Mouse (Mus musculus) embryonic facial prominence, embryonic 10.5 days (tissue): ENCODE data around the gene Ino80e. TPM values are rescaled to one million over a fixed set of nuclear protein-coding genes. Genes with fewer than 3 reads are reported as not detected.

Source experiments
- DNase-seq: peaks from one replicate; pipeline ENCODE4 v3.0.0-alpha.2; 2017; ENCODE audit warnings: low spot score
- H3K27ac ChIP-seq: fragments of 300-500 bp; sonication (generic); replicated peaks from 2 replicates; pipeline ENCODE4 v1.5.1; 2016; ENCODE audit warnings: mild to moderate bottlenecking
- H3K27me3 ChIP-seq: fragments of 300-500 bp; sonication (generic); replicated peaks from 2 replicates; pipeline ENCODE4 v1.6.1; 2016; ENCODE audit warnings: low read depth, mild to moderate bottlenecking; ENCODE audit not compliant: poor library complexity, severe bottlenecking
- H3K36me3 ChIP-seq: fragments of 300-500 bp; sonication (generic); replicated peaks from 2 replicates; pipeline ENCODE4 v1.6.1; 2016; ENCODE audit warnings: mild to moderate bottlenecking, moderate library complexity
- H3K4me1 ChIP-seq: fragments of 300-500 bp; sonication (generic); 2 replicates; pipeline ENCODE4 v1.6.1; 2016
- H3K4me3 ChIP-seq: fragments of 300-500 bp; sonication (generic); 2 replicates; pipeline ENCODE4 v1.5.1; 2016; ENCODE audit warnings: mild to moderate bottlenecking, moderate library complexity
- H3K9me3 ChIP-seq: fragments of 300-500 bp; sonication (generic); 2 replicates; pipeline ENCODE4 v1.6.1; 2016; ENCODE audit warnings: mild to moderate bottlenecking
- WGBS: fragments of 180-500 bp; shearing (Covaris S2); methylation state at CpG from one replicate; pipeline ENCODE4 v1.1.7; 2016; 5-methylcytosine and 5-hydroxymethylcytosine counted together
- polyA plus RNA-seq: library from polyadenylated mRNA; unstranded; fragments of >200 nt; fragmentation: Nextera tagmentation; extraction: Ambion mirVana; gene quantifications from 2 replicates; pipeline ENCODE4 v1.2.1, GENCODE M21; 2016

Gene Ino80e
- polyA plus RNA-seq, 1 experiment from 2014 or later: 114 TPM

GRCm38 (mm10) chr7:126823202-126823711 is 38.9 kb downstream of the Ino80e start:
- Histone ChIP-seq H3K27me3 (peaks cover 41% of the 10 kb centered on the region), H3K4me1 (peaks cover 25% of the 10 kb centered on the region), H3K27ac (peak overlapping the region; percentile 59), H3K36me3 (no peaks in the 10 kb centered on the region), H3K4me3 (peak overlapping the region; percentile 58), H3K9me3 (no peaks in the 10 kb centered on the region)
- WGBS: under 1% methylated on average over 18 of the region's 19 CpGs
- peak; percentile 28 for DNase-seq

DNA sequence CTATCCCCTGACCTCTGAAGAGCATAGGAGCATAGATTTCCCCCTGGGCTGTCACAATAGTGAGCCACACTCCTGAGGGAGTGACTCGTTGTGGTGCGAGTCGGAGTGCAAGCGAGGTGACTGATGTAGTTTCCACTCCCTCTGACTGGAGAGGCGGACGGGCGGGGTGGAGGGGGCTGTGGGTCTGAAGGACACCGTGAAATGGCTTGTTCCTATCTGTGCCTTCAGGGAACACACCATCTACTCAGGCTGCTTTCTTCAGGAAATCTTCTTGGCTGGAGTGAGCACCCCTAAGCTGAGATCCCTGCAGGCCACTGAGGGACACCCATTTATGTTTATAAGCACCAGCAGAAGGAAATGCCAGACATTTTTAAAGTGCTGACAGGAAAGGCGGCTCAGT is 39.4 kb downstream of the Ino80e start:
- peaks cover 41% of the 10 kb centered on the region for H3K27me3 ChIP-seq
- no peak for DNase-seq
- peak overlapping the region; percentile 59; the same call in 1 of the 2 replicates for H3K27ac ChIP-seq
- 8% methylated on average over 9 of the region's 9 CpGs for WGBS
- H3K9me3 ChIP-seq: no peaks in the 10 kb centered on the region
- peak overlapping the region; percentile 58 for H3K4me3 ChIP-seq
- no peaks in the 10 kb centered on the region for H3K36me3 ChIP-seq
- H3K4me1 ChIP-seq: peaks cover 25% of the 10 kb centered on the region

GRCm38 (mm10) chr7:126821835-126822511 is 40.2 kb downstream of the Ino80e start:
- H3K27ac ChIP-seq: no peak overlapping the region
- peaks cover 25% of the 10 kb centered on the region for H3K4me1 ChIP-seq
- H3K36me3 ChIP-seq: no peaks in the 10 kb centered on the region
- peaks cover 36% of the 10 kb centered on the region for H3K27me3 ChIP-seq
- 0 out of 2 replicates have a peak overlapping the region, but pooled peaks have one; percentile 58 for H3K4me3 ChIP-seq
- H3K9me3 ChIP-seq: no peaks in the 10 kb centered on the region
- WGBS: 20% methylated on average over 7 of the region's 7 CpGs
- DNase-seq: peak; percentile 83

GRCm38 (mm10) chr7:126818818-126819217 is 43.4 kb downstream of the Ino80e start:
- Histone ChIP-seq H3K4me3 (no peak overlapping the region), H3K27me3 (peaks cover 19% of the 10 kb centered on the region), H3K27ac (no peak overlapping the region), H3K36me3 (no peaks in the 10 kb centered on the region), H3K4me1 (peaks cover 23% of the 10 kb centered on the region), H3K9me3 (no peaks in the 10 kb centered on the region)
- no peak for DNase-seq
- WGBS: 31% methylated on average over 1 of the region's 1 CpGs

DNA sequence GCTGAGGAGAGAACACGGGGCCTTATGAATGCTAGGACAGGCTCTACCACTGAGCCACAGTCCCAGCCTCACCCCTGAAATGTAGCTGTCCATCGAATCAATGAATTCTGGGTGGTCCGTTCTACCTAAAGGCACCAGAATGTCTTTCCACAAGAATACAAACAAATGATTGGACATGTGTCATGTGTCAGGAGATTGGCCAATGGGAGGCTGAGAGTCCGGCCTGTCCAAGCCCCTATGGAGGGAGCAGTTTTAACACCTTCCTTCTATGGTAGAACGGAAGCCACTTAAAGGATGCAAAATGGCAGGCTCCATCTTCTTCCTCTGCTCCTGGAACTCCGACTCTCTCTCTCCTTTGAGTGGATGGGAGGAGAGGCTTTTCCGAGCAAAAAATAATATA is 44.6 kb downstream of the Ino80e start:
- no peak for DNase-seq
- Histone ChIP-seq H3K36me3 (no peaks in the 10 kb centered on the region), H3K27ac (no peak overlapping the region), H3K27me3 (peaks cover 12% of the 10 kb centered on the region), H3K4me1 (peaks cover 15% of the 10 kb centered on the region), H3K9me3 (no peaks in the 10 kb centered on the region), H3K4me3 (no peak overlapping the region)
- WGBS: 86% methylated on average over 7 of the region's 7 CpGs

DNA sequence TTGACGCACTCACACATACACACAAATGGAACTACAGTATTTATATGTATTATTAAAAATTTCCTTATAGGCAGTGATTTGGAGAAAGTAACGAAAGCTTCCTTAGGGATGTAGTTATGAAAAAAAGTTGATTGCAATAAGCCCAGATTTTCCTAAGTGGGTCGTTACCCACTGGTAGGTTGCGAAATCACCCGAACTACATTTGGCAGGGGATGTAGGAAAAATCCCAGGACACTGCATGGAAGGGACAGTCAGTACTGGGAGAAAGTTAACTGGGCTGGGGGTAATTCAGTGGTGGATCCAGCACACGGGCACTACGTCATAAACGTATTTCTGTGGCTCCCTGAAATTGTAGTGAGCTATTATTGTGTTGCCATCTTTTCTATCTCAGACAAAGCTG is 45.7 kb downstream of the Ino80e start:
- 93% methylated on average over 8 of the region's 8 CpGs for WGBS
- Histone ChIP-seq H3K36me3 (no peaks in the 10 kb centered on the region), H3K27ac (no peak overlapping the region), H3K27me3 (0 out of 2 replicates have a peak, but pooled peaks cover 5% of the 10 kb centered on the region), H3K4me1 (peaks cover 7% of the 10 kb centered on the region; the same call in 1 of the 2 replicates), H3K9me3 (no peaks in the 10 kb centered on the region), H3K4me3 (no peak overlapping the region)
- no peak for DNase-seq

GRCm38 (mm10) chr7:126815726-126816222 is 46.4 kb downstream of the Ino80e start:
- Histone ChIP-seq H3K9me3 (no peaks in the 10 kb centered on the region), H3K27ac (no peak overlapping the region), H3K36me3 (no peaks in the 10 kb centered on the region), H3K4me3 (no peak overlapping the region), H3K4me1 (peaks cover 7% of the 10 kb centered on the region; the same call in 1 of the 2 replicates), H3K27me3 (0 out of 2 replicates have a peak, but pooled peaks cover 5% of the 10 kb centered on the region)
- 74% methylated on average over 8 of the region's 8 CpGs for WGBS
- no peak for DNase-seq

GRCm38 (mm10) chr7:126809723-126810369 is 52.3 kb downstream of the Ino80e start:
- DNase-seq: no peak
- Histone ChIP-seq H3K9me3 (no peaks in the 10 kb centered on the region), H3K27me3 (0 out of 2 replicates have a peak, but pooled peaks cover 5% of the 10 kb centered on the region), H3K4me3 (peak overlapping the region; percentile 83), H3K27ac (peak overlapping the region; percentile 91), H3K4me1 (peaks cover 34% of the 10 kb centered on the region), H3K36me3 (peaks cover 27% of the 10 kb centered on the region)
- WGBS: 64% methylated on average over 5 of the region's 5 CpGs

DNA sequence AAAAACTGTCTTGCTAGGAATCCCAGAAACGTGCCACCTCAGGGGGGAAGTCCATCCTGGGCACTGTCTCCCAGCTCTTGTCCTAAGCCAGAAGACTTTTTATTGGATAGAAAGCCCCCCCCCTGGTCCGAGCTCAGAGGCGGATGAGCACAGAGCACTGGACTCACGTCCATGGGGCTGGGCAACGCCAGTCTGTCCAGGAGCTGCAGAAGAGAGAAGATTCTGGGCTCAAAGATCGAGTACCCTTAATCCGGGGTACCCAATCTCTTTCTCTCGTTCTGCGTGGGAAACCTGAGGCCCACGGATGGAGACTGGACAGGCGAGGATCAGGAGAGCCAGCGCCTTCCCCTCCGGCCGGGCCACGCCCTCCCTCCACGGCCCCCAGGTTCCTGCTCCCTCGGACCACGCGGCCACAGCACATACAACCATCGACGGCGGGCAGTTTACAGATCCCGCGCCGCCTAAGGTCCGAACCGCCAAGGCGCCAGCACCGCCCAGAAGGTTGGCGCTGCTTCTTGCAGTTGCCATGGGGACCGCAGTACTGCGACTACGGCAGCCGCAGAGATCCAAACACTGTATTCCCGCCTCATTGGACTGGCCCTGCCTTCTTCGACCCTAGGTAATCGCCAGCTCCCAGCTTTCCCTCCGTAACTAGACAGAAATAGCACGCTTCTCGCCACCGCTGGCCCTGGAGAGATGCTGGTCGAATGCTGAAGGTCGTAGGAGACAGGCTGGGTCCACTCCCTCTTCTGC is 53.3 kb downstream of the Ino80e start:
- Histone ChIP-seq H3K4me1 (peaks cover 31% of the 10 kb centered on the region), H3K9me3 (no peaks in the 10 kb centered on the region), H3K27me3 (0 out of 2 replicates have a peak, but pooled peaks cover 5% of the 10 kb centered on the region), H3K4me3 (peak overlapping the region; percentile 83), H3K27ac (peak overlapping the region; percentile 91), H3K36me3 (peaks cover 37% of the 10 kb centered on the region)
- DNase-seq: peak; percentile 91
- under 1% methylated on average over 43 of the region's 43 CpGs for WGBS

- no peak for DNase-seq
- peaks cover 52% of the 10 kb centered on the region for H3K36me3 ChIP-seq
- H3K4me1 ChIP-seq: peaks cover 27% of the 10 kb centered on the region
- H3K27ac ChIP-seq: peak overlapping the region; percentile 91
- H3K9me3 ChIP-seq: no peaks in the 10 kb centered on the region
- H3K4me3 ChIP-seq: peak overlapping the region; percentile 83
- WGBS: 73% methylated on average over 4 of the region's 4 CpGs
- no peaks in the 10 kb centered on the region for H3K27me3 ChIP-seq
Observed at GRCm38 (mm10) chr7:126807405-126807804, 54.8 kb downstream of the Ino80e start.

GRCm38 (mm10) chr7:126806956-126807355 is 55.2 kb downstream of the Ino80e start:
- peaks cover 56% of the 10 kb centered on the region for H3K36me3 ChIP-seq
- no peak overlapping the region; the same call in 1 of the 2 replicates for H3K4me3 ChIP-seq
- peaks cover 27% of the 10 kb centered on the region for H3K4me1 ChIP-seq
- 90% methylated on average over 6 of the region's 6 CpGs for WGBS
- no peak overlapping the region for H3K27ac ChIP-seq
- no peaks in the 10 kb centered on the region for H3K27me3 ChIP-seq
- H3K9me3 ChIP-seq: no peaks in the 10 kb centered on the region
- DNase-seq: no peak

DNA sequence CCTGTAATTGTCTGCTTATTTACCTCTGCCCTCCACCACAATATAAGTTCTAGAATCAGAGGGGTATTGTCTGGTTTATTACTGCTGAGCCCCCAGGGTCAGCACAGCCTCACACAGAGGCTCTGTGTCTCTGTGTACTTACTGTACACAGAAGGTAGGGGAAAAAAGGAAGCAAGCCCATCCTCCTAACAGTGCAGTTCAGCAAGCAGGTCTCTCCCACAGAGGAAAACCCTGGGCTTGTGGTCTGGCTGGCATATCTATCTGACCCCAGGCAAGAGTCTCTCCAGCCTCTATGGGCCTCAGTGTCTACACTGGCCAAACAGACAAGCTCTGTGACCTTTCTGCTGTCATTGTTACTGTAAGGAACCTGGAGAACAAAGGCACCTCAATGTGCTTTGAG is 58.4 kb downstream of the Ino80e start:
- H3K9me3 ChIP-seq: no peaks in the 10 kb centered on the region
- H3K27ac ChIP-seq: no peak overlapping the region
- H3K4me3 ChIP-seq: no peak overlapping the region
- no peak for DNase-seq
- H3K27me3 ChIP-seq: no peaks in the 10 kb centered on the region
- H3K4me1 ChIP-seq: peaks cover 35% of the 10 kb centered on the region
- peaks cover 68% of the 10 kb centered on the region for H3K36me3 ChIP-seq
